Mouse (Mus musculus): ENCODE measurements around the gene Fastkd3. TPM values are rescaled to one million over a fixed set of nuclear protein-coding genes. Genes with fewer than 3 reads are reported as not detected.
"Not testable (repeated sequence)": the region's sequence is repeated elsewhere in the genome, so short reads cannot be mapped to it uniquely, and the experiment has no call there.

Fastkd3 gene
- polyA plus RNA-seq (2015; fragmentation: Nextera tagmentation; extraction: Ambion mirVana), result 27.5 and 30.8 TPM in 2 replicates

- peak; percentile 98 for ATAC-seq (ENCODE audit: insufficient read depth, low FRiP score)
- Histone ChIP-seq H3K27me3 (ENCODE audit: control insufficient read depth, insufficient read depth, low read length) (no peaks in the 10 kb centered on the region), H3K4me1 (ENCODE audit: control insufficient read depth, insufficient read depth, low read length) (peaks cover 14% of the 10 kb centered on the region), H3K36me3 (ENCODE audit: control insufficient read depth, insufficient read depth, low read length) (peaks cover 8% of the 10 kb centered on the region; the same call in 1 of the 2 replicates), H3K9ac (ENCODE audit: low read length) (peak within 1 kb of the TSS; percentile 88), H3K4me3 (replicated peaks; ENCODE audit: low read length) (peak within 1 kb of the TSS; percentile 88), H3K4me2 (ENCODE audit: low read depth, low read length) (peak within 1 kb of the TSS; percentile 70), H3K9me3 (replicated peaks; ENCODE audit: control insufficient read depth, low read length) (no peaks in the 10 kb centered on the region), H3K27ac (ENCODE audit: low read length) (peak within 1 kb of the TSS; percentile 84)
- WGBS, result under 1% methylated on average over 81 of the region's 81 CpGs
These were observed at the start of gene Fastkd3, which contains the start of gene Mtrr for GRCm38 (mm10) chr13:68581747-68582516. TSS of gene Fastkd3 (plus strand) at chr13:68582234. TSS of gene Mtrr (minus strand) at chr13:68582149.

DNA sequence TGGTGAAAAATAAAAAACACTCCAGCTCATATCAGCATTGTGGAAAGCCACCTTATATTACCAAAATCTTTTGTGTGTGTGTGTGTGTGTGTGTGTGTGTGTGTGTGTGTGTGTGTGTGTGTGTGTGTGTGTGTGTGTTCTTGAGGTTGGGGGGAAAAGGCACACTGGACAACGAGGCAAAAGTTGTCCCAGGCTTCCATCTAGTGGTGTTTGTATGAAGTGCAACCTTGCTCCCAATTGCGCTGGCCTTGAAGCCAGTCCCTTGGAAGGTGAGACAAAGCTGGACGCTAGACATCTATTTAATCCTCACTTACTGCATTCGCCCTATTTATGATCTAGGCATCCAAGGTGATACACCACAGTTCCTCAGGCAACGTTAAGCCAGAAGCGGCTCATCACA is 28.6 kb upstream of the Fastkd3 start:
- H3K4me1 ChIP-seq (ENCODE audit: control insufficient read depth, insufficient read depth, low read length); ATAC-seq (ENCODE audit: insufficient read depth, low FRiP score); H3K9me3 ChIP-seq (replicated peaks; ENCODE audit: control insufficient read depth, low read length); H3K27me3 ChIP-seq (ENCODE audit: control insufficient read depth, insufficient read depth, low read length); H3K4me2 ChIP-seq (ENCODE audit: low read depth, low read length); H3K9ac ChIP-seq (ENCODE audit: low read length); H3K4me3 ChIP-seq (replicated peaks; ENCODE audit: low read length); H3K27ac ChIP-seq (ENCODE audit: low read length); H3K36me3 ChIP-seq (ENCODE audit: control insufficient read depth, insufficient read depth, low read length): not testable (repeated sequence)
- 18% methylated on average over 4 of the region's 6 CpGs for WGBS

DNA sequence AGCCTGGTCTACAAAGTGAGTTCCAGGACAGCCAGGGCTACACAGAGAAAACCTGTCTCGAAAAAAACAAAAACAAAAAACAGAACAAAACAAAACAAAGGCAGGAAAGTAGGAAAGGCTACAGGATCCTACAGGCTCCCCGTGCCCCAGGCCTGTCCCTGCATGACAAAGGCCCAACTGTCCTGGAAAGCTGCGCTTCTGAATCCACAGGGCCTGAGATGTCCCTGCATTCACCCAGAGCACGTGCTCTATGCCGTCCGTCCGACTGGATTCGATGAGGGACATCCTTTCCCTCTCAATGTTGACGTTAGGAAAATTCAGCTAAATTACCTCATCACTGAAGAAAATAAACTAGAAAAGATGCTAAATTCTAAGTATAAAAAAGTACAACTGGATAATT is 13.9 kb upstream of the Fastkd3 start:
- 93% methylated on average over 9 of the region's 9 CpGs for WGBS
- no peak for ATAC-seq (ENCODE audit: insufficient read depth, low FRiP score)
- no peaks in the 10 kb centered on the region for H3K9me3 ChIP-seq (replicated peaks; ENCODE audit: control insufficient read depth, low read length)
- H3K4me3 ChIP-seq (replicated peaks; ENCODE audit: low read length), result no peak overlapping the region
- no peaks in the 10 kb centered on the region; the same call in 1 of the 2 replicates for H3K4me1 ChIP-seq (ENCODE audit: control insufficient read depth, insufficient read depth, low read length)
- no peaks in the 10 kb centered on the region for H3K27me3 ChIP-seq (ENCODE audit: control insufficient read depth, insufficient read depth, low read length)
- no peak overlapping the region for H3K27ac ChIP-seq (ENCODE audit: low read length)
- no peak overlapping the region for H3K4me2 ChIP-seq (ENCODE audit: low read depth, low read length)
- peaks cover 29% of the 10 kb centered on the region for H3K36me3 ChIP-seq (ENCODE audit: control insufficient read depth, insufficient read depth, low read length)
- no peak overlapping the region for H3K9ac ChIP-seq (ENCODE audit: low read length)

DNA sequence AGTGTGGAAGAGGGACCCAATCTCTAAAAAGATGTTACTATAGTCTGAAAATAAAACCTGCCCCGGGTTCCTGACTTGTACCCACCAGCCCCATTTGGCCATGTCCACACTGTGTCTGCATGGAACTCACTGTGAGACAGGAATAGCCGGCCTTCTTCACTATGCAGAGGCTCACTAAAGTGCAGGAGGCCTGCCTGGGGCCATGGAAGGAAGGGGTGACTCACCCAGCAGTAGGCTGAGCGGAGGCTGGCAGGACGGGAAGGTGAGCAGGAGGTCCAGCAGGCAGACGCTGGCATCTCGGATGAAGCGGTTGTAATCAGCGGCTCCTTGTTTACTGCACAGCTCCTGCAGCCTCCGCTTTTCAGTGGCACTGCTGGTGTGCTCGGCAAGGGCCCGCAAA is 13.5 kb upstream of the Fastkd3 start:
- peaks cover 29% of the 10 kb centered on the region for H3K36me3 ChIP-seq (ENCODE audit: control insufficient read depth, insufficient read depth, low read length)
- no peak overlapping the region for H3K27ac ChIP-seq (ENCODE audit: low read length)
- no peak overlapping the region for H3K4me3 ChIP-seq (replicated peaks; ENCODE audit: low read length)
- no peak for ATAC-seq (ENCODE audit: insufficient read depth, low FRiP score)
- no peaks in the 10 kb centered on the region for H3K27me3 ChIP-seq (ENCODE audit: control insufficient read depth, insufficient read depth, low read length)
- no peaks in the 10 kb centered on the region; the same call in 1 of the 2 replicates for H3K4me1 ChIP-seq (ENCODE audit: control insufficient read depth, insufficient read depth, low read length)
- no peak overlapping the region for H3K4me2 ChIP-seq (ENCODE audit: low read depth, low read length)
- no peaks in the 10 kb centered on the region for H3K9me3 ChIP-seq (replicated peaks; ENCODE audit: control insufficient read depth, low read length)
- 92% methylated on average over 11 of the region's 11 CpGs for WGBS
- H3K9ac ChIP-seq (ENCODE audit: low read length), result no peak overlapping the region

DNA sequence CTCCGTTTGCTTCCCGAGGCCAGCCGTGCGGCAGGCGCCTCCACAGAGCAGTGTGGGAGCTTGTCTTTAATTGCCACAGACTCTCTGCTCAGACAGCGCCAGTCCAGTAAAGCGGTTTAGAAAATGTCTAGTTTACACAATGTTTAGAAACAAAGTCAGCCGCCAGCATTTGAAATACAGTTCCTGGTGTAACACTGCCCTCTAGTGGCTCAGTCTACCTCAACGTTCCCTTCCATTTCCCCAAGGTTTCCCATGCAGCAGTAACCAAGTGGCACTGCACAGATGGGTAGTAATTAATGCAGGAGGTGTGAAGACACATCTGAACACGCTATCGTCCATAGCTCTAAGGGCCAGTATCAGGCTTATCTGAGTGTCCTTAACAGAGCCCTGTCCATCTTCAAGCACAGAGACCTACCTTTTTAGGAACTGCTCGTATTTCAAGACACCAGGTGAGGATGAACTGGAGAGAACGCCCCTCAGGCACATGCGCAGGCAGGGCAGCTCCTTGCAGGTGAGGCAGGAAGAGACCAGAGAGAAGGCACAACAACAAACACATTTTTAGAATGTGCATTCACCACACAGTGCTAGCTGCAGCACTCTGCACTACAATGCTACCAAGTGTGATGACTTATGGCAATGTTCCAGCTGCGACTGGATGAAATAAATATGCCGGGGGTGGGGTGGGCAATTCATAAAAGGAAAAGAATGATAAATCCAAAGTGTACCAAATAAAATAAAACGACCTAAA is 12.3 kb upstream of the Fastkd3 start:
- no peak overlapping the region for H3K4me3 ChIP-seq (replicated peaks; ENCODE audit: low read length)
- peaks cover 21% of the 10 kb centered on the region for H3K36me3 ChIP-seq (ENCODE audit: control insufficient read depth, insufficient read depth, low read length)
- no peak overlapping the region for H3K9ac ChIP-seq (ENCODE audit: low read length)
- no peaks in the 10 kb centered on the region; the same call in 1 of the 2 replicates for H3K4me1 ChIP-seq (ENCODE audit: control insufficient read depth, insufficient read depth, low read length)
- no peaks in the 10 kb centered on the region for H3K27me3 ChIP-seq (ENCODE audit: control insufficient read depth, insufficient read depth, low read length)
- 54% methylated on average over 17 of the region's 17 CpGs for WGBS
- 0 out of 2 replicates have a peak overlapping the region, but pooled peaks have one; percentile 1 for H3K4me2 ChIP-seq (ENCODE audit: low read depth, low read length)
- no peaks in the 10 kb centered on the region for H3K9me3 ChIP-seq (replicated peaks; ENCODE audit: control insufficient read depth, low read length)
- H3K27ac ChIP-seq (ENCODE audit: low read length), result no peak overlapping the region
- ATAC-seq (ENCODE audit: insufficient read depth, low FRiP score), result no peak

DNA sequence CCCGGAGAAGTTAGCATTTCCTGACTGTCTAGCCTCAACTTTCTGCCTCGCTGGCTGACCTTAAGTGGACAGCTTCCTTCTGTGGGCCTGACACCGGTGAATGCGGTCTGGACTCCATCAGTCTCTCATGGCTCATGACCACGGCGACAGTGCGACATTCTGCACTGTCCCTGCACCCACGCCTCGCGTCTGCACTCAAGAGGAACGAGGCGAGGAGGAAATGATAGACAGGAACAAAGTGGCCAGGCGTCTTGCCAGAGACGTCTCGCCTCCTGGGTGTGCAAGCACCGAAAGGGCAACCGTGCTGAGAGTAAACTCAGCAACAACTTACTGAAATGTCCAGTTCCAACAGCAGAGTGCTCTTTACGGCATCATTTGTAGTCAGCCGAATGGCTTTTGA is 9.8 kb upstream of the Fastkd3 start:
- no peak overlapping the region for H3K4me3 ChIP-seq (replicated peaks; ENCODE audit: low read length)
- H3K4me2 ChIP-seq (ENCODE audit: low read depth, low read length), result no peak overlapping the region
- H3K9me3 ChIP-seq (replicated peaks; ENCODE audit: control insufficient read depth, low read length), result no peaks in the 10 kb centered on the region
- no peak for ATAC-seq (ENCODE audit: insufficient read depth, low FRiP score)
- 78% methylated on average over 19 of the region's 19 CpGs for WGBS
- H3K36me3 ChIP-seq (ENCODE audit: control insufficient read depth, insufficient read depth, low read length), result peaks cover 10% of the 10 kb centered on the region
- H3K4me1 ChIP-seq (ENCODE audit: control insufficient read depth, insufficient read depth, low read length), result no peaks in the 10 kb centered on the region; the same call in 1 of the 2 replicates
- H3K9ac ChIP-seq (ENCODE audit: low read length), result no peak overlapping the region
- no peaks in the 10 kb centered on the region for H3K27me3 ChIP-seq (ENCODE audit: control insufficient read depth, insufficient read depth, low read length)
- peak overlapping the region; percentile 56; the same call in 1 of the 2 replicates for H3K27ac ChIP-seq (ENCODE audit: low read length)

- ATAC-seq (ENCODE audit: insufficient read depth, low FRiP score), result peak; percentile 49; the same call in 1 of the 2 replicates
- Histone ChIP-seq H3K27me3 (ENCODE audit: control insufficient read depth, insufficient read depth, low read length) (no peaks in the 10 kb centered on the region), H3K27ac (ENCODE audit: low read length) (peak overlapping the region; percentile 56), H3K4me3 (replicated peaks; ENCODE audit: low read length) (no peak overlapping the region), H3K36me3 (ENCODE audit: control insufficient read depth, insufficient read depth, low read length) (peaks cover 10% of the 10 kb centered on the region), H3K9me3 (replicated peaks; ENCODE audit: control insufficient read depth, low read length) (no peaks in the 10 kb centered on the region), H3K4me1 (ENCODE audit: control insufficient read depth, insufficient read depth, low read length) (no peaks in the 10 kb centered on the region; the same call in 1 of the 2 replicates), H3K9ac (ENCODE audit: low read length) (0 out of 2 replicates have a peak overlapping the region, but pooled peaks have one; percentile 32), H3K4me2 (ENCODE audit: low read depth, low read length) (no peak overlapping the region)
- WGBS, result 66% methylated on average over 10 of the region's 10 CpGs
These were observed 8.8 kb upstream of the Fastkd3 start for GRCm38 (mm10) chr13:68572966-68573913.

DNA sequence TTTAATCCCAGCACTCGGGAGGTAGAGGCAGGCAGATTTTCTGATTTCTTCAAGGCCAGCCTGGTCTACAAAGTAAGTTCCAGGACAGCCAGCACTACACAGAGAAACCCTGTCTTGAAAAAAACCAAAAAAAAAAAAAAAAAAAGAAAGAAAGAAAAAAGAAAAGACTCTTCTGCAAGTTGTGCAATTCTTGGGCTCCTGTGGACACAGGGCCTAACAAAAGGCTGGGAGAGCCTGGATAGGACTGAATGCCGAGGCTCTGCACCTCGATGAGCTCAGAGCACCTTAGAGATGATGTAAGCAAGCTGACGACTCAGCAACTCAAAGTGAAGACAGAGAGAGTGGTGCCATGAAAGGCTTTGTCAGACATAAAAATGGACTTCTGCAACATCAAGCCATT is 7.6 kb upstream of the Fastkd3 start:
- Histone ChIP-seq H3K4me1 (ENCODE audit: control insufficient read depth, insufficient read depth, low read length) (no peaks in the 10 kb centered on the region; the same call in 1 of the 2 replicates), H3K27me3 (ENCODE audit: control insufficient read depth, insufficient read depth, low read length) (no peaks in the 10 kb centered on the region), H3K36me3 (ENCODE audit: control insufficient read depth, insufficient read depth, low read length) (peaks cover 10% of the 10 kb centered on the region), H3K9me3 (replicated peaks; ENCODE audit: control insufficient read depth, low read length) (no peaks in the 10 kb centered on the region), H3K27ac (ENCODE audit: low read length) (no peak overlapping the region), H3K4me3 (replicated peaks; ENCODE audit: low read length) (no peak overlapping the region), H3K9ac (ENCODE audit: low read length) (no peak overlapping the region), H3K4me2 (ENCODE audit: low read depth, low read length) (no peak overlapping the region)
- ATAC-seq (ENCODE audit: insufficient read depth, low FRiP score), result no peak
- WGBS, result 73% methylated on average over 4 of the region's 4 CpGs
